Mouse (Mus musculus): ENCODE measurements around the gene Cep164. TPM values are rescaled to one million over a fixed set of nuclear protein-coding genes. Genes with fewer than 3 reads are reported as not detected.
"Not testable (repeated sequence)": the region's sequence is repeated elsewhere in the genome, so short reads cannot be mapped to it uniquely, and the experiment has no call there.

Gene Cep164
- polyA plus RNA-seq, 1 experiment from 2014 or later: 20.6 TPM

- H3K9ac ChIP-seq (ENCODE audit: low read depth, low read length): no peak overlapping the region
- 0 out of 2 replicates have a peak, but pooled peaks cover 3% of the 10 kb centered on the region for H3K36me3 ChIP-seq (ENCODE audit: insufficient read depth, low read length)
- 71% methylated on average over 8 of the region's 8 CpGs for WGBS
- H3K4me1 ChIP-seq (replicated peaks; ENCODE audit: insufficient read depth, low read length): no peaks in the 10 kb centered on the region; the same call in 1 of the 2 replicates
- no peak for DNase-seq (ENCODE audit: low spot score)
- no peak for ATAC-seq (replicated peaks; ENCODE audit: low FRiP score, low read depth)
- H3K27ac ChIP-seq: no peak overlapping the region
- TF ChIP-seq CTCF (IDR thresholded peaks at IDR 0.05; ENCODE audit: low read depth): no peak
- no peak overlapping the region for H3K4me2 ChIP-seq (ENCODE audit: low read length)
- H3K27me3 ChIP-seq (ENCODE audit: insufficient read depth, low read length): no peaks in the 10 kb centered on the region
- H3K9me3 ChIP-seq (replicated peaks; ENCODE audit: low read length): no peaks in the 10 kb centered on the region
- H3K4me3 ChIP-seq (replicated peaks; ENCODE audit: low read depth, low read length): no peak overlapping the region
Measured at GRCm38 (mm10) chr9:45787071-45787470, 41.4 kb downstream of the Cep164 start.

DNA sequence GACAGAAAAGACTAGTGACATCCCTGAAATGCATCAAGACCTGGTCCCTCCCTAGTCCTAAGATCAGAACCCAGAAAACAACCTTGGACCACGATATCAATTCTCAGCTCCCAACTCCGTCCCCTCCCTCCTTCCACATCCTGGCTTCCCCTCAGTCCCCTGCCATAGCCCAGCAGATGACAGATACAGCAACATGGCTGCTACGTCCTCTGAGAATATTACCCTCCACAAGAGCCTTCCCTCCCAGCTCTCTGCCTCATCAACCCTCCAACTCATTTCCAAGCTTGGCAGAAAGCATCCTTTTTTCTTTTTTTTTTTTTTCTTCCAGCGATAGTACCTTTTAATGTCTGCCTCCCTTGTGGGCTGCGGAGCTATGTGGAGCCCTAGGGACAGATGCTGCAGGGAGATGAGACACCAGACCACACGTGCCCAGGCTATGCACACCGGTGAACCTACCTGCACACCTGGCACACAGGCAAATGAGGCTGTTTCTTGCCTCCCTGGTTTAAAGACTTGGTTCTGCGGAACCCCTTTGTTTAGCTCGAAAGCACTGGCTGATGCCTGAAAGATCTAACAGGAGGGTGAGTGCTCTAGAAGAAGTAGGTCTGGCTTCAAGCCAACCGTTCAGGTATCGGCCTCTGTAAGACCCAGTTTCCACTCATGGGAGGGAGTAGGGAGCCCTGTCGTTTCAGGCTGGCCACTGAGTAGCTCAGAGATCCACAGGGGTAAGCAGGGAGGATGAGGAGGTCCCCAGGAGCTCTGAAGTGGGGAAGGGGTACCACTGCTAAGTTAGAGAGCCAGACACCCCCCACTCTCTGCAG, 45.0 kb downstream of the Cep164 start:
- H3K9me3 ChIP-seq (replicated peaks; ENCODE audit: low read length): no peaks in the 10 kb centered on the region
- ATAC-seq (replicated peaks; ENCODE audit: low FRiP score, low read depth) (no peak), DNase-seq (ENCODE audit: low spot score) (no peak)
- no peak overlapping the region for H3K4me3 ChIP-seq (replicated peaks; ENCODE audit: low read depth, low read length)
- H3K4me2 ChIP-seq (ENCODE audit: low read length): no peak overlapping the region
- H3K36me3 ChIP-seq (ENCODE audit: insufficient read depth, low read length): peaks cover 15% of the 10 kb centered on the region
- no peaks in the 10 kb centered on the region for H3K27me3 ChIP-seq (ENCODE audit: insufficient read depth, low read length)
- TF ChIP-seq CTCF (IDR thresholded peaks at IDR 0.05; ENCODE audit: low read depth): no peak
- no peak overlapping the region for H3K9ac ChIP-seq (ENCODE audit: low read depth, low read length)
- no peaks in the 10 kb centered on the region; the same call in 1 of the 2 replicates for H3K4me1 ChIP-seq (replicated peaks; ENCODE audit: insufficient read depth, low read length)
- no peak overlapping the region; the same call in 1 of the 2 replicates for H3K27ac ChIP-seq
- WGBS: 72% methylated on average over 12 of the region's 12 CpGs

GRCm38 (mm10) chr9:45779201-45779600, 49.3 kb downstream of the Cep164 start:
- no peak for DNase-seq (ENCODE audit: low spot score)
- TF ChIP-seq CTCF (IDR thresholded peaks at IDR 0.05; ENCODE audit: low read depth): no peak
- WGBS: 67% methylated on average over 6 of the region's 6 CpGs
- H3K4me2 ChIP-seq (ENCODE audit: low read length): no peak overlapping the region
- no peak overlapping the region for H3K27ac ChIP-seq
- no peak for ATAC-seq (replicated peaks; ENCODE audit: low FRiP score, low read depth)
- no peaks in the 10 kb centered on the region for H3K9me3 ChIP-seq (replicated peaks; ENCODE audit: low read length)
- H3K4me3 ChIP-seq (replicated peaks; ENCODE audit: low read depth, low read length): no peak overlapping the region
- peaks cover 28% of the 10 kb centered on the region for H3K36me3 ChIP-seq (ENCODE audit: insufficient read depth, low read length)
- no peaks in the 10 kb centered on the region; the same call in 1 of the 2 replicates for H3K4me1 ChIP-seq (replicated peaks; ENCODE audit: insufficient read depth, low read length)
- H3K9ac ChIP-seq (ENCODE audit: low read depth, low read length): no peak overlapping the region
- H3K27me3 ChIP-seq (ENCODE audit: insufficient read depth, low read length): no peaks in the 10 kb centered on the region

DNA sequence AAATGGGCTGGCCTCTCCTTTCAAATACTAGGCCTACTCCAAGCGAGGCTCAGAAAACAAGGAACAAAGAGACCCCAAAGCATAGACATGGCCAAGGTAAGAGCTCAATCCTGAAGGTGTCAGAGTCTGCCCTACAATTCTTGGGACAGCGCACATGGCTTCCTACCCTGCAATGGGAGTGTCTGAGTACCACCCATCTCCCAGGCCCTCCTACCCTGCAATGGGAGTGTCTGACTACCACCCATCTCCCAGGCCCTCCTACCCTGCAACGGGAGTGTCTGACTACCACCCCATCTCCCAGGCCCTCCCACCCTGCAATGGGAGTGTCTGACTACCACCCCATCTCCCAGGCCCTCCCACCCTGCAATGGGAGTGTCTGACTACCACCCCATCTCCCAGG, 52.3 kb downstream of the Cep164 start:
- H3K9me3 ChIP-seq (replicated peaks; ENCODE audit: low read length); DNase-seq (ENCODE audit: low spot score); H3K27ac ChIP-seq; ATAC-seq (replicated peaks; ENCODE audit: low FRiP score, low read depth); H3K4me3 ChIP-seq (replicated peaks; ENCODE audit: low read depth, low read length); H3K27me3 ChIP-seq (ENCODE audit: insufficient read depth, low read length); H3K9ac ChIP-seq (ENCODE audit: low read depth, low read length); H3K4me1 ChIP-seq (replicated peaks; ENCODE audit: insufficient read depth, low read length); H3K4me2 ChIP-seq (ENCODE audit: low read length): not testable (repeated sequence)
- WGBS: 54% methylated on average over 3 of the region's 3 CpGs
- peaks cover 45% of the 10 kb centered on the region for H3K36me3 ChIP-seq (ENCODE audit: insufficient read depth, low read length)

- no peak for DNase-seq (ENCODE audit: low spot score)
- Histone ChIP-seq H3K4me2 (ENCODE audit: low read length) (no peak overlapping the region), H3K36me3 (ENCODE audit: insufficient read depth, low read length) (peaks cover 49% of the 10 kb centered on the region), H3K4me1 (replicated peaks; ENCODE audit: insufficient read depth, low read length) (no peaks in the 10 kb centered on the region), H3K27ac (no peak overlapping the region), H3K9ac (ENCODE audit: low read depth, low read length) (no peak overlapping the region), H3K9me3 (replicated peaks; ENCODE audit: low read length) (no peaks in the 10 kb centered on the region), H3K27me3 (ENCODE audit: insufficient read depth, low read length) (no peaks in the 10 kb centered on the region), H3K4me3 (replicated peaks; ENCODE audit: low read depth, low read length) (no peak overlapping the region)
- peak; percentile 16; the same call in 1 of the 2 replicates for TF ChIP-seq CTCF (IDR thresholded peaks at IDR 0.05; ENCODE audit: low read depth)
- WGBS: 87% methylated on average over 6 of the region's 6 CpGs
- no peak for ATAC-seq (replicated peaks; ENCODE audit: low FRiP score, low read depth)
Measured at GRCm38 (mm10) chr9:45774088-45774487, 54.4 kb downstream of the Cep164 start.

DNA sequence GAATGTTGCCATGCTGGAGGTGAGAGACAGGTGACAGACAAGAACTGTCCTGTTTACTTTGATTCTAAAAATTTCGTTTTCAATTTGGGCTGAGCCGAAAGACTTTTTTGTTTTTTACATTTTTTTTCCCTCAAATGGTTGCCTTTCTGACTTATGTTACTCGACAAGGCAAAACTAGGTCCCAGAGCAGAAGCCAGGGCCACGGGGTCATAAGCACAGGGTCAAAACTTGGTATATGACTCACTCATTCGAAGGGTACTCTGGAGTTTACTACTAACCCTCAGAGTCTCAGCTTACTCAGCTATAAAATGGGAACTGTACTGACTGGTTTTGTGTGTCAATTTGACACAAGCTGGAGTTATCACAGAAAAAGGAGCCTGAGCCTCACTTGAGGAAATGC, 58.9 kb downstream of the Cep164 start:
- Histone ChIP-seq H3K36me3 (ENCODE audit: insufficient read depth, low read length) (peaks cover 33% of the 10 kb centered on the region), H3K4me3 (replicated peaks; ENCODE audit: low read depth, low read length) (no peak overlapping the region), H3K27ac (no peak overlapping the region), H3K27me3 (ENCODE audit: insufficient read depth, low read length) (no peaks in the 10 kb centered on the region), H3K4me1 (replicated peaks; ENCODE audit: insufficient read depth, low read length) (no peaks in the 10 kb centered on the region), H3K9me3 (replicated peaks; ENCODE audit: low read length) (no peaks in the 10 kb centered on the region), H3K9ac (ENCODE audit: low read depth, low read length) (no peak overlapping the region), H3K4me2 (ENCODE audit: low read length) (no peak overlapping the region)
- no peak for TF ChIP-seq CTCF (IDR thresholded peaks at IDR 0.05; ENCODE audit: low read depth)
- 67% methylated on average over 5 of the region's 5 CpGs for WGBS
- ATAC-seq (replicated peaks; ENCODE audit: low FRiP score, low read depth) (no peak), DNase-seq (ENCODE audit: low spot score) (no peak)

Data from kidney, postnatal 0 days (tissue).